Mouse (Mus musculus): ENCODE results near the gene Ifit2. TPM values are rescaled to one million over a fixed set of nuclear protein-coding genes. Genes with fewer than 3 reads are reported as not detected.

Ifit2 gene
- total RNA-seq (2021) = 1 to 10 TPM; 4.5 to 4.8 TPM
- long read RNA-seq, transcript Ifit2-201 (3 exons, 3,818 nt) = major isoform, 5 of 14 reads
- long read RNA-seq, partial matches to known transcripts = 7 of 14 reads
- long read RNA-seq, other reads (novel, unspliced or antisense) = 2 of 14 reads

GRCm38 (mm10) chr19:34550534-34551223 is at the start of gene Ifit2:
TSS of gene Ifit2 (plus strand) at chr19:34550694.
- DNase-seq (ENCODE audit: low spot score in 2 of 2) = peak; percentile 58 to 87

GRCm38 (mm10) chr19:34500763-34501162 is 49.7 kb upstream of the Ifit2 start:
- peak; percentile 48 to 67 for DNase-seq (ENCODE audit: low spot score in 2 of 2)

GRCm38 (mm10) chr19:34505161-34505721 is 45.3 kb upstream of the Ifit2 start:
- no peak for DNase-seq (ENCODE audit: low spot score in 2 of 2)

GRCm38 (mm10) chr19:34510717-34511116 is 39.8 kb upstream of the Ifit2 start:
- no peak for DNase-seq (ENCODE audit: low spot score in 2 of 2)

- no peak for DNase-seq (ENCODE audit: low spot score in 2 of 2)
Measured at GRCm38 (mm10) chr19:34511528-34511927, 39.0 kb upstream of the Ifit2 start.

- no peak for DNase-seq (ENCODE audit: low spot score in 2 of 2)
Measured at GRCm38 (mm10) chr19:34515681-34516080, 34.8 kb upstream of the Ifit2 start.

- DNase-seq (ENCODE audit: low spot score in 2 of 2) = no peak
Measured at GRCm38 (mm10) chr19:34516346-34516745, 34.1 kb upstream of the Ifit2 start.

- no peak for DNase-seq (ENCODE audit: low spot score in 2 of 2)
Measured at GRCm38 (mm10) chr19:34517197-34517596, 33.3 kb upstream of the Ifit2 start.

- DNase-seq (ENCODE audit: low spot score in 2 of 2) = no peak
Measured at GRCm38 (mm10) chr19:34517812-34518594, 32.5 kb upstream of the Ifit2 start.

- DNase-seq (ENCODE audit: low spot score in 2 of 2) = no peak
Measured at GRCm38 (mm10) chr19:34518786-34519185, 31.7 kb upstream of the Ifit2 start.

- no peak for DNase-seq (ENCODE audit: low spot score in 2 of 2)
Measured at GRCm38 (mm10) chr19:34519646-34520045, 30.8 kb upstream of the Ifit2 start.

GRCm38 (mm10) chr19:34520051-34520450 is 30.4 kb upstream of the Ifit2 start:
- no peak for DNase-seq (ENCODE audit: low spot score in 2 of 2)

GRCm38 (mm10) chr19:34521361-34521760 is 29.1 kb upstream of the Ifit2 start:
- DNase-seq (ENCODE audit: low spot score in 2 of 2) = no peak

- no peak for DNase-seq (ENCODE audit: low spot score in 2 of 2)
Measured at GRCm38 (mm10) chr19:34521978-34522377, 28.5 kb upstream of the Ifit2 start.

GRCm38 (mm10) chr19:34523106-34523725 is 27.3 kb upstream of the Ifit2 start:
- DNase-seq (ENCODE audit: low spot score in 2 of 2) = peak in 1 of 2 experiments; percentile 9

- peak in 1 of 2 experiments; percentile 34 for DNase-seq (ENCODE audit: low spot score in 2 of 2)
Measured at GRCm38 (mm10) chr19:34524646-34525045, 25.8 kb upstream of the Ifit2 start.

GRCm38 (mm10) chr19:34526321-34526923 is 24.1 kb upstream of the Ifit2 start:
- DNase-seq (ENCODE audit: low spot score in 2 of 2) = no peak

GRCm38 (mm10) chr19:34526941-34527682 is 23.4 kb upstream of the Ifit2 start, which contains the start of gene Lipa:
TSS of gene Lipa (minus strand) at chr19:34527474.
- DNase-seq (ENCODE audit: low spot score in 2 of 2) = peak; percentile 94 to 96

GRCm38 (mm10) chr19:34532061-34532751 is 18.3 kb upstream of the Ifit2 start:
- DNase-seq (ENCODE audit: low spot score in 2 of 2) = no peak

GRCm38 (mm10) chr19:34539422-34539821 is 11.1 kb upstream of the Ifit2 start:
- DNase-seq (ENCODE audit: low spot score in 2 of 2) = no peak
